Comparison of ENCODE assay signal across 9 mouse cellular contexts in genomic region chr1:191419991-191420751, GRCm38 (mm10). TPM values are rescaled to one million over a fixed set of nuclear protein-coding genes. Genes with fewer than 3 reads are reported as not detected.
DNase-seq lines count a peak whose midpoint lies in the region; ATAC-seq lines count a peak whose summit lies in the region.
"Had no signal": no experiment of that assay in that cellular context is flagged by ENCODE, and none has a peak within 500 bp of the region (broad histone marks: within the 10 kb centered on the region; RNA-seq: fewer than 3 reads in every experiment).

No protein-coding gene starts in this region.

- H3K4me1 ChIP-seq in kidney, embryonic 14.5 days (ENCODE audit: control insufficient read depth, insufficient read depth, low read length): peaks cover 9% of the 10 kb centered on the region; the same call in 1 of the 2 replicates
- H3K4me1 ChIP-seq in brown adipose tissue, adult 24 weeks (ENCODE audit: control insufficient read depth, insufficient read depth, insufficient read length, low read length): peaks cover 19% of the 10 kb centered on the region
- peaks cover 36% of the 10 kb centered on the region for H3K4me1 ChIP-seq in heart, embryonic 16.5 days (ENCODE audit: control insufficient read depth, insufficient read depth, low read length)
- H3K4me1 ChIP-seq in liver, embryonic 13.5 days (replicated peaks): peaks cover 52% of the 10 kb centered on the region

- no peak overlapping the region for H3K4me3 ChIP-seq in kidney, embryonic 14.5 days (ENCODE audit: low read length)
- peak overlapping the region; percentile 9; the same call in 1 of the 2 replicates for H3K4me3 ChIP-seq in brown adipose tissue, adult 24 weeks (ENCODE audit: insufficient read depth, low read depth, low read length)
- no peak overlapping the region for H3K4me3 ChIP-seq in heart, embryonic 16.5 days (ENCODE audit: low read length)
- no peak overlapping the region for H3K4me3 ChIP-seq in liver, embryonic 13.5 days (replicated peaks)
- H3K4me3 ChIP-seq: myocyte had no signal

- no peaks in the 10 kb centered on the region for H3K36me3 ChIP-seq in kidney, embryonic 14.5 days (ENCODE audit: control insufficient read depth, insufficient read depth, low read length)
- no peaks in the 10 kb centered on the region for H3K36me3 ChIP-seq in heart, embryonic 16.5 days (ENCODE audit: control insufficient read depth, insufficient read depth)
- H3K36me3 ChIP-seq in liver, embryonic 13.5 days: no peaks in the 10 kb centered on the region

- no peak for ATAC-seq in kidney, embryonic 14.5 days (ENCODE audit: low FRiP score, low TSS enrichment)
- peak; percentile 69 for ATAC-seq in heart, embryonic 16.5 days (replicated peaks; ENCODE audit: extremely low read depth, insufficient read depth, low FRiP score)
- ATAC-seq in liver, embryonic 13.5 days (ENCODE audit: low read depth): no peak

- no peaks in the 10 kb centered on the region for H3K9me3 ChIP-seq in kidney, embryonic 14.5 days (ENCODE audit: control insufficient read depth, low read length)
- H3K9me3 ChIP-seq in heart, embryonic 16.5 days (replicated peaks; ENCODE audit: control insufficient read depth, low read length): no peaks in the 10 kb centered on the region
- no peaks in the 10 kb centered on the region for H3K9me3 ChIP-seq in liver, embryonic 13.5 days (replicated peaks)

- 39% methylated on average over 8 of the region's 8 CpGs for WGBS in kidney, embryonic 14.5 days
- WGBS in heart, embryonic 16.5 days: 21% methylated on average over 8 of the region's 8 CpGs
- 30% methylated on average over 8 of the region's 8 CpGs for WGBS in liver, embryonic 13.5 days (ENCODE audit: insufficient replicate concordance)

- H3K9ac ChIP-seq in kidney, embryonic 14.5 days (ENCODE audit: low read depth, low read length): no peak overlapping the region
- peak overlapping the region; percentile 55 for H3K9ac ChIP-seq in heart, embryonic 16.5 days (ENCODE audit: low read length)
- peak overlapping the region; percentile 38; the same call in 1 of the 2 replicates for H3K9ac ChIP-seq in liver, embryonic 13.5 days

- H3K27ac ChIP-seq in kidney, embryonic 14.5 days (ENCODE audit: low read depth, low read length): no peak overlapping the region
- peak overlapping the region; percentile 99 for H3K27ac ChIP-seq in brown adipose tissue, adult 24 weeks (replicated peaks; ENCODE audit: low read depth, low read length)
- H3K27ac ChIP-seq in heart, embryonic 16.5 days (ENCODE audit: low read length): peak overlapping the region; percentile 92
- peak overlapping the region; percentile 79 for H3K27ac ChIP-seq in liver, embryonic 13.5 days

- peak; percentile 67 for DNase-seq in kidney, adult 11 months
- DNase-seq in liver, embryonic 13.5 days: no peak
- DNase-seq in layer of hippocampus, postnatal 10 days (ENCODE audit: low spot score in 2 of 2): no peak
- no peak for DNase-seq in layer of hippocampus, adult 9-10 months (ENCODE audit: low spot score)
- no peak for DNase-seq in right cerebral cortex, postnatal 25 days

- no peak overlapping the region for H3K4me2 ChIP-seq in kidney, embryonic 14.5 days (replicated peaks; ENCODE audit: low read depth, low read length)
- peak overlapping the region; percentile 48 for H3K4me2 ChIP-seq in heart, embryonic 16.5 days (ENCODE audit: low read depth, low read length)
- H3K4me2 ChIP-seq in liver, embryonic 13.5 days: 0 out of 2 replicates have a peak overlapping the region, but pooled peaks have one; percentile 28

- no peaks in the 10 kb centered on the region for H3K27me3 ChIP-seq in kidney, embryonic 14.5 days (ENCODE audit: control insufficient read depth, insufficient read depth, low read length)
- no peaks in the 10 kb centered on the region for H3K27me3 ChIP-seq in heart, embryonic 16.5 days (ENCODE audit: control insufficient read depth, insufficient read depth, low read length)
- H3K27me3 ChIP-seq in liver, embryonic 13.5 days: no peaks in the 10 kb centered on the region

RNA-seq across cellular contexts. Expression of gene Ppp2r5a, which starts 17.1 kb away (rescaled TPM):
- 24.6 and 25.0 TPM in 2 replicates for polyA plus RNA-seq in kidney, embryonic 14.5 days (2014; fragmentation: Nextera tagmentation; extraction: Ambion mirVana)
- polyA plus RNA-seq in brown adipose tissue, adult 24 weeks (2012; ENCODE audit: insufficient read depth, insufficient read length, missing spikeins): 895 and 923 TPM in 2 replicates
- 22.8 and 27.2 TPM in 2 replicates for polyA plus RNA-seq in heart, embryonic 16.5 days (2015; fragmentation: Nextera tagmentation; extraction: Ambion mirVana)
- 13.6 and 15.6 TPM in 2 replicates for polyA plus RNA-seq in liver, embryonic 13.5 days (2015; fragmentation: Nextera tagmentation; extraction: Ambion mirVana)
- total RNA-seq in layer of hippocampus, postnatal 10 days (2021): 10 to 100 TPM; 56.0 to 59.1 TPM

Comparison
In these comparisons a context has a peak if more than half of its experiments do, and no peak if none do; other contexts are left out.
1. RNA of gene Ppp2r5a, which starts 17.1 kb away (polyA plus RNA-seq): 895 to 923 TPM in brown adipose tissue, adult 24 weeks; 24.6 to 25.0 TPM in kidney, embryonic 14.5 days, 22.8 to 27.2 TPM in heart, embryonic 16.5 days and 13.6 to 15.6 TPM in liver, embryonic 13.5 days; every median in the first group is over 10 times any median in the second.